Mouse (Mus musculus): Measurements from ENCODE around the gene Srebf2.

The Srebf2 gene

DNA sequence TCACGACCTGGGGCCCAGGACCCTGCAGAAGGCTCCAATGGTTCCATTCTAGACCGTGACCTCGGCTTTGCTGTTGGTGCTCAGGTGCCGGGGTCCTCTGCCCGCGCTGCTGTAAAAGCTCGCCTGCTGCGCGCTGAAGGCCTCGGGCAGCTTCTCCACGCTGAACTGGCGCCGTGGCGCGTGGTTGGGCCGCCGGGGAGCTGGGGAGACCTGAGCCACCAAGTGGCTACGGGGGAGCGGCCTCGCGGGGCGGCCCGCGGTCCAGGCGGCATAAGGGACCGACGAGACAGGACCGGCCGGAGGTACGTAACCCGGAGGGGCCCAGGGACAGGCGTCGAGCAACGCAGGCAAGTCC lies 60.1 kb downstream of the Srebf2 start:
- DNase-seq (ENCODE audit: low read depth, low spot score), result no peak

DNA sequence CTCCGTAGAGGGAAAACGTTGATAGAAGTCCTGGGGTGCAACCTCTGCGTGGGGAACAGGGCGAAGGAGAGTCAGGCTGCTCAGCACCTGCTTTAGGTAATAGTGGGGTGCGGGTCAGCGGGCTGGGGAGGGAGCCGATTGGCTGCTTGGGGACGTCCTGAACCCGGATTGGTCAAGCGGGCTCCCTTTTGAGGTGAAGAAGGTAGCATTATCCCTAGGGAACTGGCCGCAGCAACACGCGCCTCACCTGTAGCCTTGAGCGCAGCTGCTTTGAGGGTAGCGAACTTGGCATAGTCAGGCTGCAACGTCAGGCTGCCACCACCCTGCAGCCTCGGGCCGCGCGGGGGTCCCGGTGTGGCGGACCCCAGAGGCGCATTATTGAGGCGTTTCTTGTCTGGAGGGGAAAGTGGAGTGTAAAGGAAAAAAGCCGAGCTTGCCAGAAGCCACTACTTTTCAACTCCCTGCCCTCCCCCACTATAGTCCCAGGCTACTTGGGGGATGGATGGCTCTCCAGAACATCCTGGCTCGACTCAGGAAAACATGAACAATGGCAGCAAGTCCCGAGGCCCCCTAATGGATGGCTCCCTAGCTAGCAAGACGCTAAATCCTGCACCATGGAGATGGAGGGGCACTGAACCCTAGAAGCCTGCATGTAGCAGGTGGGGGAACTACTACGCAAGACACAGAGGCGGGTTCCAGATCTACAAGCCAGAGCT lies 60.7 kb downstream of the Srebf2 start:
- no peak for DNase-seq (ENCODE audit: low read depth, low spot score)

DNA sequence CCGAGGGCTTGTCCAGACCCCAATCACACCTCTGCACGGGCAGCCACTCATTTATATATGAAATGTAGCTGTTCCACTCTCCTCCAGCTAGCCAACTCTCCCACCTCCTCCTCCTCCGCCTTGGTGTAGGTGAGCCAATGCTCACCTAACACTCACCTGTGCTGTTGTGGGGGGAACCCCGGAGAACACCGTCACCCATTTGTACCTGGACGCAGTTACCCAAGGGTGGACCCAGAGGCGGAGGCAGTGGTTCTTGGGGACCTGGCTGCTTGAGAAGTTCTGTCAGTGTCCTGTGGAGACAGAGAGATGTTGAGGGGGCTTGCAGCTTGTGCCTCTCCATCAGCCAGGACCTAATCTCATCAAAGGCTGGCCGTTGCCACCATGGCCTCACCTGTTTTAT lies 61.3 kb downstream of the Srebf2 start:
- DNase-seq (ENCODE audit: low read depth, low spot score), result no peak

DNA sequence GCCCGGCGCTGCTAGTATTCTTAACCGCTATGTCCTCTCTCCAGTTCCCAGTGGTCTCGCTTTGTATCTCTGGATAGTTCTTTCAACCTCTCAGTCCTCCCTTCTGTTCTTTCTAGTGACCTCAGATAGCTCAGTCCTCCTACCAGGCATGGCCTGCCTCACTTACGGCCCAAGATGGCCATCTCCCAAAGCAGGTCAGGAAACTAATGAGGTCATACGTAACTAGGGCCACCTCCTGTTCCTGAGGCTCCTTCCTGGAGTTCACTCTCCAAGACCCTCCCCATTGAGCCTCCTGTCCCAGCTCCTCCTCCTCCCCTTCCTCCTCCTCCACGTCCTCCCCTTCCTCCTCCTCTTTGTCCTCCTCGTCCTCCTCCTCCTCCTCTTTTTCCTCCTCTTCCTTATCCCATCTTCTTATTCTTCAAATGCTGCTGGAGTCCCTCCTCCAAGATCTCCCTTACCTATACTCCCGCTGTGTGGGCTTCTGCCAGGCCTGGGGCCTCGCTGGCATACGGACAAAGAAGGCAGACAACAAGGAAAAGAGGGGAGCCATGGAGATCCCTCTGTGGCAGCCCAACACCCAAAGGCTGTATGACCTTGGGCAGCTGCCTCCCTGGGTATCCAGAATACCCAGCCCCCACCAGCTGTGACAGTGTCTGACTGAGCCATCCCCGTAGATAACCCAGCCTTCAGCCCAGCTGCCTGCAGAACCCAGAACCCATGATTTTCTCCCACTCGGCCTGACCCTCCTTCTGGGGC lies 62.5 kb downstream of the Srebf2 start:
- no peak for DNase-seq (ENCODE audit: low read depth, low spot score)

DNA sequence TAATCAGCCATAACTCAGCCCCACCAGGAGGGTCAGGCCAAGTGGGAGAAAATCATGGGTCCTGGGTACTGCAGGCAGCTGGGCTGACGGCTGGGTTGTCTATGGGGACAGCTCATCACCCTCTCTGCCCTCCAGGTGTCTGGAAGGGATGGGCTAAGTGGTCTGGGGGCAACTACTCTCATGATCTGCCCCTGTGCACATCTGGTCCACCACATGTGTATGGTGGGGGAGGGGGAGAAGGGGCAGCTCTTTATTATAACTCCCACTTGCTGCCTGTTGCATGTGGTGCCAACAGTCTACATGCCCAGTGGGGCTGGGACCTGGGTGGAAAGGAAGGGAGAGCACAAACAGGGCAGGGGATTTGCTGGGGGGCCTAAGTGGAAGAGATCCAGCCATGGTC lies 63.8 kb downstream of the Srebf2 start:
- no peak for DNase-seq (ENCODE audit: low read depth, low spot score)

DNA sequence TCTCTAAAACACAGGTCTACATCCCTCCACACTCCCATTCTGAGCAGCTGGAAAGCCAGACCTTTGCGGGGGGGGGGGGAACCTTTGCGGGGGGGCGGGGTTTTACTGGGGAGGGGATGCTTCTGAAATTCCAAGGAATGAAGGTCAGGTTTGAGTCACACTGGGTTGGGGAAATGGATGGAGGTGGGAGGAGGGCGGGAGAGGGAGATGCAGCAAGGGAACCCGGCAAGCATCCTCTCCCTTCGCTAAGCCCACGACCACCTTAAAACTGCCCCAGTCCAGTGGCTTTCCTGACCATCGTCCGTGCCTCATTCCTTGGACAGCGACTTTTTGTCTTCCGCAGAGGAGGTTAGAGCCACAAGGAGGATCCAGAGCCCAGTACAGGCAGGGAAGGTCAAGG lies 64.3 kb downstream of the Srebf2 start:
- DNase-seq (ENCODE audit: low read depth, low spot score), result no peak

DNA sequence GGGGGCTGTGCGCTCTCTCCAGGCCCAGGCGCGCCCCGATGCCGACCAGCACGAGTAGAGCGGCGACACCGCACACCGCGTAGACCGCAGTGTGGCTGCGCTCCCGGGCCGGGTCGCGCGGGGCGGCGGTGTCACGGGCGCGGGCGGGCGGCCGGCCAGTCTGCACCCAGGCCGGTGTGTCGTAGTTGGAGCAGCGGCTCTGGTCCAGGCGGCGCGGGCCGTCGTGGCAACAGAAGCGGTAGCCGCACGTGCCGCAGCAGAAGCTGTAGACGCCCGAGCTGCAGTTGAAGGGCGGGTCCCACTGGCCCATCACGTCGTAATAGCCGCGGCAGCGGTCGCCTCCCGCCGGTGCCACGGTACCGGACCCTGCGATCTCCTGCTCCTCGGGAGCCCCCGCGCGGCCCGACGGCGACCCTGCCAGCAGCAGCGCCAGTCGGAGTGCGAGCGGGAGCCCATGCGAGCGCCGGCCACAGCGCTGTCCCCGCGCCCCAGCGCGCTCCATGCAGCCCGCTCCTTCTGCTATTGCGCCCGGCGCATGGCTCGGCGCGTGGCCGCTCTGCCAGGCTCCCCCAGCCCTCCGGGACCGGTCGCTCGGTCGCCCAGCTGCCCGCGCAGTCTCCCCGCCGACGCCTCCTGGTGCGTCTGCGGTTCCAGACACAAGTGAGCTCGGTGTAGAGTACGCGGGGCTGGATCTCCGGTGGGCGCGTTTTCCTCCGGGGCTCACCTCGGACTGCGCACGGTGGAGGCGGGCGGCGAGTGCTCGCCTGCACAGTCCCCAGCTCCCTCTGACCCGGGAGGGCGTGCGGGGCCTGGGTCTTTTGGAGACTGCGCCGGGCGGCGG lies 65.2 kb downstream of the Srebf2 start:
- no peak for DNase-seq (ENCODE audit: low read depth, low spot score)

DNA sequence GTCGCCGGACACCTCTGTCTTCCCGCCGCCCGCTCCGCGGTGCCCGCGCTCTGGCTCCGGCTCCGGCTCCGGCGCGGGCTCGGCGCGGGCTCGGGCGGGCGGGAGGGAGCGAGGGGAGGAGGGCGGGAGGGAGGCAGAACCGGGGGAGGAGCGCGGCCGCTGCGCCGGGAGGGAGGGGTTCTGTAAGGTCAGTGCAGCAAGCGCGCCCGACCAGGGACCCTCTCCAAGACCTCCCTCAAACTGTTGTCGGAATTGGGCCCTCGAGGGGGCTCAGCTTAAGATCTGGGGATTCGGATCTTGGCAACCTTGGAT lies 65.7 kb downstream of the Srebf2 start, which contains the start of gene Shisa8:
Gene Shisa8, minus strand, starts transcription at position 64 of the 312 bp plus-strand sequence.
- DNase-seq (ENCODE audit: low read depth, low spot score), result no peak

DNA sequence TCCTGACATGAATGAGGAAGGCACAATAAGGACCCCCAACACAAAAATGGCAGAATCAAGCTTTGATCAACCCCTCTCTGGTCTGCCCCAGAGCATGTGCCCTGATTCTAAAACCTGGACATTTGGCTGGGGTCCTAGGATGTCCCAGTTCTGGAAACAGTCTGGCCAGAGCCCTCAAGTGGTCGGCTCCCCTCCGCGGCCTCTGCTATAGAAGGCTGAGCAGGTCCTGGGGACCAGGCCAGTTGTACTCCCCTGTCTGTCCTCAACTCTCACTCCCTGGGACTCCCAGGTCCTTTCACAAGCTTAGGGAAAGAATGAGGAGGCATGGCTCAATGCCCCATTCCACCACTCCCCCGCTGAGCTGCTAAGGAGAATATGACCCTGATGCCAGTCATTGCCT lies 66.2 kb downstream of the Srebf2 start:
- DNase-seq (ENCODE audit: low read depth, low spot score), result no peak

DNA sequence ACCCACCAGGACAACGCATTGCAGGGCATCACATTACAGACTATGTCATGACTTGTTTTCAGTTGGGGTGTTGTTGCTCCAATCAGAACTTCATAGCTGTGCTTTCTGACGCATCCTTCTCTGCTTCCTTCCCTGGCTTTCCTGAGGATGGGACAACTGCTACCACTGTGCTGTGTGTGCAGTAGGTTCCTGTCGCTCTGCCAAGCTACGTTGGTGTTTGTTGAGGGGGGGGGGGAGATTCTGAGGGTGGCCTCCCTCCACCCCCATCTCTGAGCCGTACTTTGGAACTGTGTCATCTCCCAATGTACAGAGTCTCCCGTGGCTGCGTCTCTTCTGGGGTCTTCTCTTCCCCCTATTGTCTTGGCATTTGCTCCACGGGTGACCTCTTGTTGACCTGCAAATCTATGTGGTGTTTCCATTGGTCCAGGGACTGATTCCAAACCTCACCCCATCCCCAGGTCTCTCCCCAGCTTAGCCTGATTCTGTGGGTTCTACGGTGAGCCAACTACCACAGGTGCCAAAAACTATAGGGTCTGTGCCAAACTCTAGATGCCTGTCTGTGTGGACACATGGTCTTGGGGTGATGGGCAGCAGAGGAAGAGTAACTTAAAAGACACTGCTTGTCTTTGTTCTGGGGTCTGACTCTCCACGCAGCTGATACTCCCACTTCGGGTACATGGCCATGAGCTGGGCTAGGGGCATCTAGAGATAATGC lies 68.5 kb downstream of the Srebf2 start:
- no peak for DNase-seq (ENCODE audit: low read depth, low spot score)

DNA sequence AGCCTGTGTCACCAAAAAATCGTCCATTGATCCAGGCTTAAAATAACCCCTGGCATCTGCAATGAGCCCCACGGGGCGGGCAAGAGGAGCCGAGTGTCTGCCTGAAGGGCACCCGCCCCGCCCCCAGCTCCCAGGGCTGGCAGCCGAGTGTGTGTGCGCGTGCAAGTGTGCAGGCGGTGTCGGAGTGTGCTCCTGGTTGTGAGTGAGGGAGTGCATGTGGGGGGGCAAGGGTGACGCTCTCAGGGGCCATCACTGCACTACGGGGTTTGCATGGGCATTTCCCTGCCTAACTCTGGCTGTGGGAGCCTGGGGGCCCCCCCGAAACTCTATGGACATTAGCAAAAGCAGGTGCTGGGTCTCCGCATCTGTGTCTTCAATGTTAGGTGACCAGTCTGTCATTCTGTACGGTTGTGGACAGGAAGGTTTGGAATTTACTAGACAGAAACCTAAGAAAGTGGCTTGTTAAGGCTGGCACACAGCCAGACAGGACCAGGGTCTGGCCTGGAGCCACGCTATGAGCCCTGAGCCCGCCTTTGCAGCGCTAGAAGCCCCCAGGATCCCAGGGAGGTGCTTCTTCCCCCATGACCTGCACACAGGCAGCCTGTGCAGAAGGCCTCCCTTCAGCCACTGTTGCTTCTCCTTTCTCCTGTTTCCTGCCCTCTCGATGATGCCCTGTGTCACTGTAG lies 69.3 kb downstream of the Srebf2 start:
- DNase-seq (ENCODE audit: low read depth, low spot score), result no peak

DNA sequence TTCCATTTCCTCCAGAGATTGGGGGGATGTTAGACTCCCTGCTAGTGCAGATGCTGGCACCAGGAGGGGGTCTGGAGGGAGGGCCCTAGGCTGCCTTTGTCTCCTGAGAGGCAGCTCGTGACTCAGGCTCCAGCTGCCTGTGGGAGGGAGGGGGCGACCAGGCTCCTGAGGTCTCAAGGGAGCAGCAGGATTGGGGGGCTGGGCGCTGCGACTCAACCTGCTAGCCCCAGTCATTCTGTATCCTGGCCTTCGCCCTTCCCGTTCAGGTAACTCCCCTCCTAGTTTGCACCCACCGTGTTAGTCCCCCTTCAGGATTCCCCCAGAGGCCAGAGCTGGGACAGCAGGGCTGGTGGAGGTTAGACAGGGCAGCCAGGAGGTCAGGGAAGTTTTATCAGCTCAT lies 70.1 kb downstream of the Srebf2 start:
- DNase-seq (ENCODE audit: low read depth, low spot score), result no peak

DNA sequence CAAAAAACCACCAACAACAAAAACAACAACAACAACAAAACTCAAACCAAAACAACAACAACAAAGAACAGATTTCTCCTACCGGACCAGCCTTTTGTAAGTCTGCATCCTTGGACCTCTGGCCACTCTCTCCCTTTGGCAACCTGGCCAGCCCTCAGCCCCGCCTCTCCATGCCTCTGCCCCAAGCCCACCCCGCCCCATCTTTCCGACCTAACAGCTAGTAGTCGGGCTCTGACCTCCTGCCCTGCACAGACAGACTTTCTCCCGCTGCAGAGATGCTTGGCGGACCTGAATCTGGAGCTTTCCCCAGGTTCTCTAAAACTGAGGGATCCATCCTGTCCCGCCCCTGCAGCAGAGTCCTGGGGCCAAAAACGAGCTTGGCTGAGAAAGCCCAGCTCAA lies 71.0 kb downstream of the Srebf2 start:
- no peak for DNase-seq (ENCODE audit: low read depth, low spot score)

DNA sequence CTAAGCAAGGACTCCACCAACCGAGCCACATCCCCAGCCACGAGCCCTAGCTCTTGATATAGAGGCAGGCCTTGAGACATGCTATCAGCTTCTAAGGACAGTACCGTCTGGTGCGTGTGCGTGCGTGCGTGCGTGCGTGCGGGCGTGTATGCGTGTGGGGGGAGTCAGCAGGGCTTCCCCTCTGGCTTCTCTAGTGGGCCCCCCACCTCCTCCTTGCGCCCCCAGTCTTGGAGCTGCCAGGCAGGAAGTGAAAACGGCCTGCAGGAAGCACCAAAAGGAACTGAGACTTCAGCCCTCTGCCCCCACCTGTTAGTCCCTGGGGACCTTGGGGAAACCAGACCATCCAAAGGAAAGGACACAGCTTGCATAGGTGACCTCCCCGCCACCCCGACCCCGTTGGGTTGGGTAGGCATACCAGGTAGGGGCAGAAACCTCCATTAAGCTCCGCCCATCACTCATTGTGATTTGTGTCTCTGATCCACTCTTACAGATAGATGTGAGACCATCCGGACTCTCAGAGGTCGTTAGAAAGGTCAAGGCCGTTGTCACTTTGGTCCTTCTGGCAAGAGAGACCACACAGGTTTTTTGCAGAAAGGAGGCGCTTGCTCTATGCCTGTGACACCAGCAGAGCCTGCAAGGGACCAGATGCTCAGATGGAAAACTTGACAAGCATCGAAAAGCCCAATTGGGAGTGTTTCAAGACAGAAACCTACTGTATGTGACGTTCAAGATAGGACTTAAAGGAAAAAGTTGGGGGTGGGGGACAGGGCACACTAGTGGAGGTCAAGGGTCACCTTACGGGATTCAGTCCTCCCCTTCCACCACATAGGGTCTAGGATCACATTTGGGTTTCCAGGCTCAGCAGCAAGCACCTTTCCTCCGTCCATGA lies 72.0 kb downstream of the Srebf2 start:
- no peak for DNase-seq (ENCODE audit: low read depth, low spot score)

DNA sequence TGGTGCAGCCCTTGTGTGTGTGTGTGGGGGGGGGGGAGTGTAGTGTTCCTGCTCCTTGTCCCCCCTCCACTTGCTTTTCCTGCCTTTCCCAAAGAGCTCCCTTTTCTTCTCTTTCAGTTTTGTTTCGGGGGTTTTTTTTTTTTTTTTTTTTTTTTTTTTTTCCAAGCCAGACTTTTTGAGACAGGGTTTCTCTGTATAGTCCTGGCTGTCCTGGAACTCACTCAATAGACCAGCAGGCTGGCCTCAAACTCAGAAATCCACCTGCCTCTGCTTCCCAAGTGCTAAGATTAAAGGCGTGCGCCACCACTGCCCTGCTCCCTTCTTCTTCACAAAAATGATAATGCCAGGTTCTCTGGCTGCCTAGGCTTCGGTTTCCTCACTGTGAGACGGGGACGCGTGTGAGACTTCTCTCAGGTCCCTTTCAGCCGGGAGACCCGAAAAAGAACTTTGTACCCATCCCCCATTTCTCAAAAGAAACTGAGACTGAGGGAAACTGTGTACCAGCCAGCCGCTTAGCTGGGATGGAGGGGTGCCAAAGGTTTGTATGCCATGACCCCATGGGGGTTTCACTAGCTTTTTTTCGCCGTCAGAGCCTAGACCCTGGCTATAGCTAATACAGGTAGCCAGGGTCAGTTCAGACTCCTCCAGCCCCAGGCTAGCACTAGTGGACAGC lies 73.2 kb downstream of the Srebf2 start:
- DNase-seq (ENCODE audit: low read depth, low spot score), result no peak

DNA sequence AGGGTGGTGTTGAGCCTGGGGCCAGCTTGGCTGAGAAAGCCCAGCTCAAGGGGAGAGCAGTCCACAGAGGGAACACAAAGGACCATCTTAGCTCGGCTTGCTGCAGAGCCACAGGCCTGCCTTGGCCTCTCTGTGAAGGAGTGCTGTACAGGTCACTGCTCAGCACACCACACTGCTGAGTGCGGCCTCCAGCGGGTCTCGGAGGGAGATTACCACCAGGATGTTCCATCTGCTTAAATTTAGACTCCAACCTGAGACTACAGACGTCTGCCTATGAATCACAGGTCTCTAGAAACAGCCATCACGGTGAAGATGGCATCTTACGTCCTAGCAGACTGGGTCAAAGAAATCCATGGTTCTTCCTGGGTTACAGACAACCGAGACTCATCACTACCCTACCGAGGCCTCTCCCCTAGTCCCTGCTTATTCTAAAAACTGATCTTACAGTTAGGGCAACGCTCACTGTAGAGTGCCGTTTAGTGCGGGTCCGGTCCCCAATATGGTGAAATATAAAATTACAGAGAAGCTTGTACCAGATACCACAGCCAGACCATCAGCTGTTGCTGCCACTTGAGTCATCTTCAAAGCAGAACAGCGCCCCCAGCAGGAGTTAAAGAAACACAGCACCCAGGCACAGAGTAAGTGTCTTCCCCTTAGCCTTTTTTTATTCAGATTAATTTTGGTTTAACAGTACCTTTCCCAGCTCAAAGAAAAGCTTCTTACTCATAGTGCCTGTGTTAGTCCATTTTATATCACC lies 74.3 kb downstream of the Srebf2 start:
- DNase-seq (ENCODE audit: low read depth, low spot score), result no peak

DNA sequence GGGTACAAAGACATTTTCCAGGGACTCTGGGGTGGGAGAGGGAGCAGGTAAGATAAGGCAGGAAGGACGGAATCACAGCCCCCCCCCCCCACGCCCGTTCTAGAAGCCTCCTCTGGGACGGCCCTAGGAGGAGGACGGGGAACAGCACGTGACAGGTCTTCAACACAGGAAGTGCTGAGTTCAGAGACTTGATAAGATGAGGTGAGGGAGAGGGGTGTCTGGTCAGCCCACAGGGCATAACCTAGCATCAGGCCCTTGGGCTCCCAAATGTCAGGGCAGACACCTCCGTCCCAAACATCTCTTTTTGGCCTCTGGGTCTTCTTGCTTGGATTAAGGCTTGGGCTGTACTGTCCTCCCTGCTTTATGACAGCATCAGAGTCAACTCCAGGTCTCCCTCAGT lies 76.3 kb downstream of the Srebf2 start:
- no peak for DNase-seq (ENCODE audit: low read depth, low spot score)

DNA sequence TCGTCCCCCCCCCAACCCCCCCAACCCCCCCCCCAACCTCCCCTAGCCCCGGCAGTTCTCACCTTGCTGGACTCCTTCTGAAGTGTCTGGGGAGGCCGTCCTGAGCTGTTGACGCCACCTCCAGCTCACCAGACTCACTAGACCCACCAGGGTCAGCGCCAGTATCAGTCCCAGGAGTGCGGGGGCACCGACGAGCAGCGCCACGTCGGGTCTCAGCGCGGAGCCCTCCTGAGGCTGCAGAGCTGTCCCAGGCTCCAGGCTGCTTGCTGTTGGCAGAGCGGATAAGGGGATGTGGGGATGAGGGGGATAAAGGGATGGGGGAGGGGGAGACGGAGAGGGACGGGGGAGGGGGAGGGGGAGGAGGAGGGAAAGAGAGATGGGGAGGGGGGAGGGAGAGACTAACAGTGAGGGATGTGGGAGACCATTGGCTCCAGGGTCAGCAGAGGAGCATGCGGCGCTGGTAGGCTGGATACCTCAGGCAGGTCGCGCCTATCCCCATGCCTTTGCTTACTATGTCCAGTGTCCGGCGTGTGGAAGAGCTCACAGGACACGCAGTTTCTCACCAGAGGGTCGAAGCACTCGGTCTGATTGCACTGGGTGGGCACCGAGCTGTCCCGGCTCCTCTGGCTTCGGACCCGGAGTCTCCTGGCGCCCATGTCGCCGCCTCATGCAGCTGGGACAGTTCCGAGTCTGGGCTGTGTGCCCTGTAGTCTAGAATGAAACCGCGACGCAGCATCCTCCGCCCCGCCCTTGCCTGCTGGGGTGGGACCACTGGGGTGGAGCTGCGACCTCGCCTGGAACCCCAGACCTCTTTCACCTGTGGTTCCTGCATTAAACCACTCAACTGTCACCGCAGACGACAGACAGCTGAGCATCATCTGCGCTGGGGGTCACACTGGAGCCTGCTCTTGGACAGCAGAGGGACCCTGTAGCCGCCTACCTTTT lies 76.9 kb downstream of the Srebf2 start, which contains the start of gene Tnfrsf13c:
Gene Tnfrsf13c, minus strand, starts transcription at position 713 of the 945 bp plus-strand sequence.
- no peak for DNase-seq (ENCODE audit: low read depth, low spot score)

All from c-Kit-negative CD71-positive TER-119-positive erythroid progenitor cells, embryonic 14.5 days (primary cell).